Mouse (Mus musculus) hindbrain, embryonic 11.5 days (tissue): ENCODE measurements around the gene Cldn20. TPM values are rescaled to one million over a fixed set of nuclear protein-coding genes. Genes with fewer than 3 reads are reported as not detected.

Source experiments
- ATAC-seq: fragments of 200-750 bp; cut with Nextera tagmentation; 2 replicates; pipeline ENCODE4 v1.8.0; 2017; ENCODE audit warnings: mild to moderate bottlenecking, moderate TSS enrichment, moderate library complexity; ENCODE audit not compliant: low FRiP score
- DNase-seq: peaks from one replicate; pipeline ENCODE4 v3.0.0-alpha.2; 2015; ENCODE audit warnings: low spot score
- H3K27ac ChIP-seq: fragments of 300-500 bp; sonication (generic); 2 replicates; pipeline ENCODE4 v1.5.1; 2014; ENCODE audit warnings: mild to moderate bottlenecking, low read depth, low read length
- H3K27me3 ChIP-seq: fragments of 300-500 bp; sonication (generic); 2 replicates; pipeline ENCODE4 v1.6.1; 2014; ENCODE audit warnings: mild to moderate bottlenecking, low read length, moderate library complexity, mixed read lengths; ENCODE audit not compliant: control insufficient read depth, insufficient read depth
- H3K36me3 ChIP-seq: fragments of 300-500 bp; sonication (generic); 2 replicates; pipeline ENCODE4 v1.6.1; 2014; ENCODE audit warnings: mild to moderate bottlenecking, low read length, moderate library complexity, mixed read lengths; ENCODE audit not compliant: control insufficient read depth, insufficient read depth
- H3K4me1 ChIP-seq: fragments of 300-500 bp; sonication (generic); replicated peaks from 2 replicates; pipeline ENCODE4 v1.6.1; 2014; ENCODE audit warnings: low read length, mixed read lengths; ENCODE audit not compliant: control insufficient read depth, insufficient read depth
- H3K4me2 ChIP-seq: fragments of 300-500 bp; sonication (generic); replicated peaks from 2 replicates; pipeline ENCODE4 v1.6.1; 2014; ENCODE audit warnings: mild to moderate bottlenecking, low read depth, low read length
- H3K4me3 ChIP-seq: fragments of 300-500 bp; sonication (generic); 2 replicates; pipeline ENCODE4 v1.5.1; 2014; ENCODE audit warnings: low read depth, low read length
- H3K9ac ChIP-seq: fragments of 300-500 bp; sonication (generic); 2 replicates; pipeline ENCODE4 v1.6.1; 2014; ENCODE audit warnings: low read depth, low read length
- H3K9me3 ChIP-seq: fragments of 300-500 bp; sonication (generic); 2 replicates; pipeline ENCODE4 v1.6.1; 2016; ENCODE audit warnings: low read length; ENCODE audit not compliant: control insufficient read depth
- WGBS: fragments of 180-500 bp; shearing (Covaris S2); extraction: QIAGEN DNeasy Blood & Tissue Kit; methylation state at CpG from one replicate; pipeline ENCODE4 v1.1.7; 2014; 5-methylcytosine and 5-hydroxymethylcytosine counted together
- polyA plus RNA-seq: library from polyadenylated mRNA; unstranded; fragments of >200 nt; fragmentation: Nextera tagmentation; extraction: Ambion mirVana; gene quantifications from 2 replicates; pipeline ENCODE4 v1.2.1, GENCODE M21; 2014

The Cldn20 gene
- polyA plus RNA-seq, 1 experiment from 2014 or later: not detected

GRCm38 (mm10) chr17:3570876-3571275, 38.5 kb downstream of the Cldn20 start:
- no peak for ATAC-seq
- 7% methylated on average over 12 of the region's 12 CpGs for WGBS

More at GRCm38 (mm10) chr17:3570876-3571275, 38.5 kb downstream of the Cldn20 start:
- no peak overlapping the region for H3K9ac ChIP-seq
- H3K4me3 ChIP-seq: no peak overlapping the region
- no peak overlapping the region for H3K27ac ChIP-seq
- H3K9me3 ChIP-seq: no peaks in the 10 kb centered on the region
- no peaks in the 10 kb centered on the region for H3K36me3 ChIP-seq
- no peaks in the 10 kb centered on the region for H3K4me1 ChIP-seq
- no peaks in the 10 kb centered on the region for H3K27me3 ChIP-seq
- H3K4me2 ChIP-seq: no peak overlapping the region
- DNase-seq: peak; percentile 88

Other genes with a start within 250 kb of the Cldn20 start
- 5.3 and 5.5 TPM in 2 replicates for gene Tiam2, start 206.0 kb upstream of the Cldn20 start, polyA plus RNA-seq
- 19.8 and 21.9 TPM in 2 replicates for gene Tfb1m, start 25.2 kb downstream of the Cldn20 start, polyA plus RNA-seq
- 0.12 and 0.64 TPM in 2 replicates for gene Nox3, start 163.7 kb downstream of the Cldn20 start, polyA plus RNA-seq